9 mouse cellular contexts compared by ENCODE assay signal in genomic region chr19:4013066-4013465, GRCm38 (mm10). TPM values are rescaled to one million over a fixed set of nuclear protein-coding genes. Genes with fewer than 3 reads are reported as not detected.
DNase-seq lines count a peak whose midpoint lies in the region; ATAC-seq and TF ChIP-seq lines count a peak whose summit lies in the region.
"Had no signal": no experiment of that assay in that cellular context is flagged by ENCODE, and none has a peak within 500 bp of the region (broad histone marks: within the 10 kb centered on the region; RNA-seq: fewer than 3 reads in every experiment).

No protein-coding gene starts in this region.

- peak overlapping the region; percentile 38 for H3K27ac ChIP-seq in heart, embryonic 11.5 days (ENCODE audit: low read depth, low read length)
- no peak overlapping the region for H3K27ac ChIP-seq in hindbrain, embryonic 13.5 days
- H3K27ac ChIP-seq in midbrain, embryonic 10.5 days (replicated peaks), result peak overlapping the region; percentile 71

- no peaks in the 10 kb centered on the region for H3K9me3 ChIP-seq in heart, embryonic 11.5 days (replicated peaks; ENCODE audit: control insufficient read depth, low read length)
- no peaks in the 10 kb centered on the region for H3K9me3 ChIP-seq in G1E (replicated peaks)
- H3K9me3 ChIP-seq in hindbrain, embryonic 13.5 days, result no peaks in the 10 kb centered on the region
- H3K9me3 ChIP-seq in midbrain, embryonic 10.5 days (replicated peaks), result no peaks in the 10 kb centered on the region

- no peak for DNase-seq in heart, adult 11 months
- DNase-seq in G1E (ENCODE audit: low spot score), result peak; percentile 27
- DNase-seq in midbrain, embryonic 10.5 days (ENCODE audit: low spot score), result no peak
- DNase-seq in adrenal gland, postnatal 4 days (ENCODE audit: low spot score in 2 of 2), result no peak
- DNase-seq in frontal cortex, postnatal 25 days (ENCODE audit: low spot score in 2 of 2), result no peak
- no peak for DNase-seq in frontal cortex, postnatal 14 days (ENCODE audit: low spot score in 2 of 2)

- WGBS in heart, embryonic 11.5 days (ENCODE audit: insufficient replicate concordance), result 9% methylated on average over 9 of the region's 9 CpGs
- WGBS in hindbrain, embryonic 13.5 days, result 24% methylated on average over 9 of the region's 9 CpGs
- 22% methylated on average over 9 of the region's 9 CpGs for WGBS in midbrain, embryonic 10.5 days

- H3K4me2 ChIP-seq in heart, embryonic 11.5 days, result peak overlapping the region; percentile 66
- peak overlapping the region; percentile 41 for H3K4me2 ChIP-seq in hindbrain, embryonic 13.5 days

- peaks cover 7% of the 10 kb centered on the region for H3K36me3 ChIP-seq in heart, embryonic 11.5 days (ENCODE audit: control insufficient read depth, insufficient read depth, low read length)
- peaks cover 32% of the 10 kb centered on the region for H3K36me3 ChIP-seq in G1E (replicated peaks)
- H3K36me3 ChIP-seq in hindbrain, embryonic 13.5 days, result peaks cover 28% of the 10 kb centered on the region
- peaks cover 31% of the 10 kb centered on the region for H3K36me3 ChIP-seq in midbrain, embryonic 10.5 days

- no peak for TF ChIP-seq CTCF in G1E (IDR thresholded peaks at IDR 0.05; ENCODE audit: low read depth, low read length)

- ATAC-seq in heart, embryonic 11.5 days (replicated peaks; ENCODE audit: insufficient number of reproducible peaks, low FRiP score, low TSS enrichment), result peak; percentile 46; the same call in 1 of the 2 replicates
- ATAC-seq in G1E (ENCODE audit: extremely low read depth, insufficient number of reproducible peaks, low FRiP score, poor library complexity, severe bottlenecking), result no peak
- no peak; the same call in 1 of the 2 replicates for ATAC-seq in hindbrain, embryonic 13.5 days (ENCODE audit: low FRiP score)

- peak overlapping the region; percentile 89 for H3K4me3 ChIP-seq in heart, embryonic 11.5 days (ENCODE audit: low read depth, low read length)
- H3K4me3 ChIP-seq in G1E (ENCODE audit: low read depth, low read length), result peak overlapping the region; percentile 81
- peak overlapping the region; percentile 80 for H3K4me3 ChIP-seq in hindbrain, embryonic 13.5 days
- peak overlapping the region; percentile 94 for H3K4me3 ChIP-seq in midbrain, embryonic 10.5 days

- H3K4me1 ChIP-seq in heart, embryonic 11.5 days (ENCODE audit: control insufficient read depth, insufficient read depth, low read length), result peaks cover 15% of the 10 kb centered on the region
- peaks cover 45% of the 10 kb centered on the region for H3K4me1 ChIP-seq in G1E (ENCODE audit: insufficient read depth, low read depth, low read length)
- H3K4me1 ChIP-seq in hindbrain, embryonic 13.5 days (replicated peaks), result peaks cover 14% of the 10 kb centered on the region
- peaks cover 21% of the 10 kb centered on the region for H3K4me1 ChIP-seq in midbrain, embryonic 10.5 days

- H3K27me3 ChIP-seq in heart, embryonic 11.5 days (ENCODE audit: control insufficient read depth, insufficient read depth, low read length), result no peaks in the 10 kb centered on the region
- H3K27me3 ChIP-seq in G1E (ENCODE audit: insufficient read depth, low read length), result no peaks in the 10 kb centered on the region
- no peaks in the 10 kb centered on the region for H3K27me3 ChIP-seq in hindbrain, embryonic 13.5 days
- H3K27me3 ChIP-seq in midbrain, embryonic 10.5 days (ENCODE audit: low read depth, poor library complexity, severe bottlenecking), result no peaks in the 10 kb centered on the region

- peak overlapping the region; percentile 66 for H3K9ac ChIP-seq in heart, embryonic 11.5 days (ENCODE audit: low read depth, low read length)
- H3K9ac ChIP-seq in hindbrain, embryonic 13.5 days, result no peak overlapping the region

RNA-seq across cellular contexts. Expression of gene Ndufv1, which starts 0.5 kb away (rescaled TPM):
- polyA plus RNA-seq in heart, embryonic 11.5 days (2014; fragmentation: Nextera tagmentation; extraction: Ambion mirVana), result 369 and 417 TPM in 2 replicates
- total RNA-seq in G1E (2014; fragmentation: Nextera tagmentation), result 84.1 and 109 TPM in 2 replicates
- 181 and 191 TPM in 2 replicates for total RNA-seq in G1E (2017)
- 338 and 348 TPM in 2 replicates for polyA plus RNA-seq in G1E (2012)
- 220 and 241 TPM in 2 replicates for polyA plus RNA-seq in hindbrain, embryonic 13.5 days (2015; fragmentation: Nextera tagmentation; extraction: Ambion mirVana)
- 188 and 207 TPM in 2 replicates for polyA plus RNA-seq in midbrain, embryonic 10.5 days (2016; fragmentation: Nextera tagmentation; extraction: Ambion mirVana)
- total RNA-seq in adrenal gland, postnatal 4 days (2021), result 100 to 1,000 TPM; 253 to 283 TPM

RNA-seq across cellular contexts. Expression of gene Doc2g, which starts 10.0 kb away (rescaled TPM):
- polyA plus RNA-seq in heart, embryonic 11.5 days (2014; fragmentation: Nextera tagmentation; extraction: Ambion mirVana), result 64.5 and 65.9 TPM in 2 replicates
- total RNA-seq in G1E (2014; fragmentation: Nextera tagmentation), result 4.7 and 5.4 TPM in 2 replicates
- total RNA-seq in G1E (2017), result 1.9 and 3.3 TPM in 2 replicates
- 10.0 and 10.1 TPM in 2 replicates for polyA plus RNA-seq in G1E (2012)
- polyA plus RNA-seq in hindbrain, embryonic 13.5 days (2015; fragmentation: Nextera tagmentation; extraction: Ambion mirVana), result 6.5 and 7.8 TPM in 2 replicates
- 2.2 and 3.5 TPM in 2 replicates for polyA plus RNA-seq in midbrain, embryonic 10.5 days (2016; fragmentation: Nextera tagmentation; extraction: Ambion mirVana)
- total RNA-seq in adrenal gland, postnatal 4 days (2021), result 1 to 10 TPM; 2.4 to 2.6 TPM

RNA-seq across cellular contexts. Expression of gene Gm49405, which starts 12.6 kb away (rescaled TPM):
- polyA plus RNA-seq in heart, embryonic 11.5 days (2014; fragmentation: Nextera tagmentation; extraction: Ambion mirVana), result 2.3 and 2.5 TPM in 2 replicates
- total RNA-seq in G1E (2014; fragmentation: Nextera tagmentation), result 1.9 and 3.2 TPM in 2 replicates
- 1.2 and 1.7 TPM in 2 replicates for total RNA-seq in G1E (2017)
- 3.7 and 4.7 TPM in 2 replicates for polyA plus RNA-seq in G1E (2012)
- polyA plus RNA-seq in hindbrain, embryonic 13.5 days (2015; fragmentation: Nextera tagmentation; extraction: Ambion mirVana), result 5.2 and 5.3 TPM in 2 replicates
- 2.4 and 2.8 TPM in 2 replicates for polyA plus RNA-seq in midbrain, embryonic 10.5 days (2016; fragmentation: Nextera tagmentation; extraction: Ambion mirVana)
- 1 to 10 TPM; 1.7 to 1.8 TPM for total RNA-seq in adrenal gland, postnatal 4 days (2021)

RNA-seq across cellular contexts. Expression of gene Nudt8, which starts 12.7 kb away (rescaled TPM):
- 48.0 and 48.8 TPM in 2 replicates for polyA plus RNA-seq in heart, embryonic 11.5 days (2014; fragmentation: Nextera tagmentation; extraction: Ambion mirVana)
- total RNA-seq in G1E (2014; fragmentation: Nextera tagmentation) (11.0 and 13.1 TPM in 2 replicates), G1E (2017) (11.7 and 19.5 TPM in 2 replicates)
- polyA plus RNA-seq in G1E (2012), result 22.4 and 24.1 TPM in 2 replicates
- polyA plus RNA-seq in hindbrain, embryonic 13.5 days (2015; fragmentation: Nextera tagmentation; extraction: Ambion mirVana), result 22.3 and 27.5 TPM in 2 replicates
- 20.2 and 21.5 TPM in 2 replicates for polyA plus RNA-seq in midbrain, embryonic 10.5 days (2016; fragmentation: Nextera tagmentation; extraction: Ambion mirVana)
- total RNA-seq in adrenal gland, postnatal 4 days (2021), result 10 to 100 TPM; 21.7 to 21.9 TPM

RNA-seq across cellular contexts. Expression of gene Tbx10, which starts 20.5 kb away (rescaled TPM):
- 0.11 TPM in 1 of 2 replicates, not detected in the other for polyA plus RNA-seq in heart, embryonic 11.5 days (2014; fragmentation: Nextera tagmentation; extraction: Ambion mirVana)
- total RNA-seq in G1E (2014; fragmentation: Nextera tagmentation) (not detected in 2 replicates), G1E (2017) (0.06 TPM in 1 of 2 replicates, not detected in the other)
- not detected in 2 replicates for polyA plus RNA-seq in G1E (2012)
- 0.32 and 1.2 TPM in 2 replicates for polyA plus RNA-seq in hindbrain, embryonic 13.5 days (2015; fragmentation: Nextera tagmentation; extraction: Ambion mirVana)
- not detected in 2 replicates for polyA plus RNA-seq in midbrain, embryonic 10.5 days (2016; fragmentation: Nextera tagmentation; extraction: Ambion mirVana)
- under 1 TPM in 1 of 2 experiments, not detected in 1; 0.34 TPM for total RNA-seq in adrenal gland, postnatal 4 days (2021)
- total RNA-seq: hematopoietic stem cell, adult 5-6 weeks had no signal
